Mouse (Mus musculus) hindbrain, embryonic 10.5 days (tissue): ENCODE measurements around the gene Pnpla3. TPM values are rescaled to one million over a fixed set of nuclear protein-coding genes. Genes with fewer than 3 reads are reported as not detected.

Experiments used
- DNase-seq: peaks from one replicate; pipeline ENCODE4 v3.0.0-alpha.2; 2017; ENCODE audit warnings: low spot score
- H3K27ac ChIP-seq: fragments of 300-500 bp; sonication (generic); 2 replicates; pipeline ENCODE4 v1.5.1; 2016; ENCODE audit warnings: mild to moderate bottlenecking, moderate library complexity
- H3K27me3 ChIP-seq: fragments of 300-500 bp; sonication (generic); 2 replicates; pipeline ENCODE4 v1.6.1; 2016; ENCODE audit warnings: mild to moderate bottlenecking; ENCODE audit not compliant: poor library complexity, insufficient read depth, severe bottlenecking
- H3K36me3 ChIP-seq: fragments of 300-500 bp; sonication (generic); 2 replicates; pipeline ENCODE4 v1.6.1; 2016; ENCODE audit warnings: mild to moderate bottlenecking, moderate library complexity
- H3K4me1 ChIP-seq: fragments of 300-500 bp; sonication (generic); replicated peaks from 2 replicates; pipeline ENCODE4 v1.6.1; 2016; ENCODE audit warnings: mild to moderate bottlenecking
- H3K4me3 ChIP-seq: fragments of 300-500 bp; sonication (generic); 2 replicates; pipeline ENCODE4 v1.5.1; 2016; ENCODE audit warnings: mild to moderate bottlenecking, moderate library complexity
- H3K9me3 ChIP-seq: fragments of 300-500 bp; sonication (generic); 2 replicates; pipeline ENCODE4 v1.6.1; 2016; ENCODE audit warnings: mild to moderate bottlenecking, moderate library complexity
- WGBS: fragments of 180-500 bp; shearing (Covaris S2); methylation state at CpG from one replicate; pipeline ENCODE4 v1.1.7; 2016; 5-methylcytosine and 5-hydroxymethylcytosine counted together
- polyA plus RNA-seq: library from polyadenylated mRNA; unstranded; fragments of >200 nt; fragmentation: Nextera tagmentation; extraction: Ambion mirVana; gene quantifications from 2 replicates; pipeline ENCODE4 v1.2.1, GENCODE M21; 2016

Pnpla3 gene
- polyA plus RNA-seq, 1 experiment from 2014 or later: 0.88 TPM

- Histone ChIP-seq H3K27me3 (no peaks in the 10 kb centered on the region), H3K4me1 (peaks cover 65% of the 10 kb centered on the region), H3K27ac (no peak overlapping the region; the same call in 1 of the 2 replicates), H3K36me3 (peaks cover 71% of the 10 kb centered on the region), H3K9me3 (no peaks in the 10 kb centered on the region), H3K4me3 (no peak overlapping the region)
- 45% methylated on average over 6 of the region's 6 CpGs for WGBS
- peak; percentile 88 for DNase-seq
These were observed 44.6 kb downstream of the Pnpla3 start for GRCm38 (mm10) chr15:84212031-84212755.

- Histone ChIP-seq H3K27me3 (no peaks in the 10 kb centered on the region), H3K4me1 (peaks cover 70% of the 10 kb centered on the region), H3K9me3 (no peaks in the 10 kb centered on the region), H3K4me3 (no peak overlapping the region), H3K36me3 (peaks cover 66% of the 10 kb centered on the region), H3K27ac (peak overlapping the region; percentile 62; the same call in 1 of the 2 replicates)
- 86% methylated on average over 2 of the region's 2 CpGs for WGBS
- no peak for DNase-seq
These were observed 45.1 kb downstream of the Pnpla3 start for GRCm38 (mm10) chr15:84212756-84213105.

GRCm38 (mm10) chr15:84213162-84213739 is 45.6 kb downstream of the Pnpla3 start:
- Histone ChIP-seq H3K36me3 (peaks cover 62% of the 10 kb centered on the region), H3K27ac (peak overlapping the region; percentile 62), H3K4me1 (peaks cover 75% of the 10 kb centered on the region), H3K9me3 (no peaks in the 10 kb centered on the region), H3K4me3 (no peak overlapping the region), H3K27me3 (no peaks in the 10 kb centered on the region)
- DNase-seq: no peak
- WGBS: 92% methylated on average over 6 of the region's 6 CpGs

- DNase-seq: no peak
- 79% methylated on average over 7 of the region's 7 CpGs for WGBS
- Histone ChIP-seq H3K27me3 (no peaks in the 10 kb centered on the region), H3K4me1 (peaks cover 87% of the 10 kb centered on the region), H3K36me3 (peaks cover 51% of the 10 kb centered on the region), H3K27ac (peak overlapping the region; percentile 56; the same call in 1 of the 2 replicates), H3K4me3 (no peak overlapping the region), H3K9me3 (no peaks in the 10 kb centered on the region)
These were observed 46.8 kb downstream of the Pnpla3 start for GRCm38 (mm10) chr15:84214476-84214875.

- H3K4me1 ChIP-seq: peaks cover 95% of the 10 kb centered on the region
- DNase-seq: no peak
- H3K27ac ChIP-seq: 0 out of 2 replicates have a peak overlapping the region, but pooled peaks have one; percentile 56
- H3K27me3 ChIP-seq: no peaks in the 10 kb centered on the region
- peaks cover 43% of the 10 kb centered on the region for H3K36me3 ChIP-seq
- 92% methylated on average over 2 of the region's 2 CpGs for WGBS
- H3K9me3 ChIP-seq: no peaks in the 10 kb centered on the region
- H3K4me3 ChIP-seq: no peak overlapping the region
These were observed 47.6 kb downstream of the Pnpla3 start for GRCm38 (mm10) chr15:84215273-84215672.

GRCm38 (mm10) chr15:84216026-84216425 is 48.4 kb downstream of the Pnpla3 start:
- Histone ChIP-seq H3K4me3 (no peak overlapping the region), H3K4me1 (peaks cover 94% of the 10 kb centered on the region), H3K27me3 (no peaks in the 10 kb centered on the region)

GRCm38 (mm10) chr15:84216461-84217084 is 48.9 kb downstream of the Pnpla3 start:
- no peak overlapping the region for H3K4me3 ChIP-seq
- peaks cover 30% of the 10 kb centered on the region for H3K36me3 ChIP-seq
- 26% methylated on average over 7 of the region's 7 CpGs for WGBS
- peaks cover 90% of the 10 kb centered on the region for H3K4me1 ChIP-seq
- peak overlapping the region; percentile 79 for H3K27ac ChIP-seq
- no peaks in the 10 kb centered on the region for H3K27me3 ChIP-seq
- peak; percentile 69 for DNase-seq
- H3K9me3 ChIP-seq: no peaks in the 10 kb centered on the region

More at GRCm38 (mm10) chr15:84216026-84216425, 48.4 kb downstream of the Pnpla3 start:
- Histone ChIP-seq H3K27ac (peak overlapping the region; percentile 79), H3K36me3 (peaks cover 36% of the 10 kb centered on the region), H3K9me3 (no peaks in the 10 kb centered on the region)
- DNase-seq: no peak

- peaks cover 79% of the 10 kb centered on the region for H3K4me1 ChIP-seq
These were observed 50.5 kb downstream of the Pnpla3 start for GRCm38 (mm10) chr15:84217969-84218782.

GRCm38 (mm10) chr15:84218783-84219271 is 51.2 kb downstream of the Pnpla3 start:
- peaks cover 79% of the 10 kb centered on the region for H3K4me1 ChIP-seq

More at GRCm38 (mm10) chr15:84217969-84218782, 50.5 kb downstream of the Pnpla3 start:
- H3K27ac ChIP-seq: peak overlapping the region; percentile 84
- no peaks in the 10 kb centered on the region for H3K27me3 ChIP-seq
- 37% methylated on average over 23 of the region's 23 CpGs for WGBS
- peaks cover 18% of the 10 kb centered on the region for H3K36me3 ChIP-seq
- DNase-seq: no peak
- no peaks in the 10 kb centered on the region for H3K9me3 ChIP-seq
- no peak overlapping the region for H3K4me3 ChIP-seq

GRCm38 (mm10) chr15:84221539-84221938 is 53.9 kb downstream of the Pnpla3 start:
- WGBS: 87% methylated on average over 5 of the region's 5 CpGs
- no peak overlapping the region for H3K27ac ChIP-seq
- H3K4me1 ChIP-seq: peaks cover 70% of the 10 kb centered on the region
- no peak for DNase-seq
- H3K36me3 ChIP-seq: no peaks in the 10 kb centered on the region
- peaks cover 9% of the 10 kb centered on the region; the same call in 1 of the 2 replicates for H3K27me3 ChIP-seq
- no peaks in the 10 kb centered on the region for H3K9me3 ChIP-seq
- no peak overlapping the region for H3K4me3 ChIP-seq

More at GRCm38 (mm10) chr15:84218783-84219271, 51.2 kb downstream of the Pnpla3 start:
- DNase-seq: peak; percentile 58
- peak overlapping the region; percentile 84 for H3K27ac ChIP-seq
- no peaks in the 10 kb centered on the region for H3K9me3 ChIP-seq
- WGBS: 35% methylated on average over 9 of the region's 9 CpGs
- no peak overlapping the region for H3K4me3 ChIP-seq
- peaks cover 12% of the 10 kb centered on the region for H3K36me3 ChIP-seq
- peaks cover under 1% of the 10 kb centered on the region; the same call in 1 of the 2 replicates for H3K27me3 ChIP-seq

GRCm38 (mm10) chr15:84223423-84223822 is 55.8 kb downstream of the Pnpla3 start:
- no peak overlapping the region for H3K4me3 ChIP-seq
- no peak for DNase-seq
- H3K4me1 ChIP-seq: peaks cover 66% of the 10 kb centered on the region
- peak overlapping the region; percentile 35 for H3K27ac ChIP-seq
- WGBS: 29% methylated on average over 6 of the region's 6 CpGs
- H3K36me3 ChIP-seq: no peaks in the 10 kb centered on the region
- peaks cover 9% of the 10 kb centered on the region for H3K27me3 ChIP-seq
- no peaks in the 10 kb centered on the region for H3K9me3 ChIP-seq

GRCm38 (mm10) chr15:84224779-84225178 is 57.1 kb downstream of the Pnpla3 start:
- H3K4me3 ChIP-seq: no peak overlapping the region
- peaks cover 18% of the 10 kb centered on the region for H3K27me3 ChIP-seq
- no peaks in the 10 kb centered on the region for H3K36me3 ChIP-seq
- 58% methylated on average over 10 of the region's 10 CpGs for WGBS
- H3K9me3 ChIP-seq: no peaks in the 10 kb centered on the region
- no peak for DNase-seq
- H3K4me1 ChIP-seq: peaks cover 55% of the 10 kb centered on the region
- H3K27ac ChIP-seq: peak overlapping the region; percentile 23; the same call in 1 of the 2 replicates
